Mouse (Mus musculus): ENCODE measurements around the gene Cct4.

- TF ChIP-seq NELFE (IDR thresholded peaks at IDR 0.05; ENCODE audit: low read depth, low read length): no peak
- no peak for TF ChIP-seq POLR2A (IDR thresholded peaks at IDR 0.05; ENCODE audit: control insufficient read depth in 1 of 2, insufficient read depth in 1 of 2, low read depth in 1 of 2, low read length in 2 of 2, poor library complexity in 1 of 2)
- no peak for TF ChIP-seq GATA1 (IDR thresholded peaks at IDR 0.05; ENCODE audit: low read depth, low read length)
- TF ChIP-seq CTCF (IDR thresholded peaks at IDR 0.05 in 2 of 3, conservative IDR thresholded peaks at IDR 0.05 in 1 of 3; ENCODE audit: control insufficient read depth in 1 of 3, insufficient read depth in 1 of 3, low read depth in 2 of 3, low read length in 3 of 3, poor library complexity in 1 of 3, severe bottlenecking in 1 of 3): no peak
- TF ChIP-seq ZC3H11A (IDR thresholded peaks at IDR 0.05; ENCODE audit: low read depth, low read length): no peak
- TF ChIP-seq ZNF384 (IDR thresholded peaks at IDR 0.05; ENCODE audit: low read depth, low read length): no peak
- TF ChIP-seq POLR2AphosphoS2 (IDR thresholded peaks at IDR 0.05; ENCODE audit: low read length): no peak
- no peak for TF ChIP-seq EP300 (IDR thresholded peaks at IDR 0.05; ENCODE audit: low read depth in 1 of 2, low read length in 2 of 2)
- TF ChIP-seq JUND (IDR thresholded peaks at IDR 0.05; ENCODE audit: low read depth, low read length): no peak
- TF ChIP-seq CHD2 (IDR thresholded peaks at IDR 0.05; ENCODE audit: low read length): no peak
- no peak for TF ChIP-seq E2F4 (IDR thresholded peaks at IDR 0.05; ENCODE audit: borderline replicate concordance, low read depth, low read length)
These were observed 28.2 kb upstream of the Cct4 start for GRCm38 (mm10) chr11:22962101-22962500.

All from MEL (cell line).